Mouse (Mus musculus) heart, embryonic 11.5 days (tissue): ENCODE measurements around the gene 2010111I01Rik. TPM values are rescaled to one million over a fixed set of nuclear protein-coding genes. Genes with fewer than 3 reads are reported as not detected.
"Not testable (repeated sequence)": the region's sequence is repeated elsewhere in the genome, so short reads cannot be mapped to it uniquely, and the experiment has no call there.

Experiments
- ATAC-seq: fragments of 200-750 bp; cut with Nextera tagmentation; replicated peaks from 2 replicates; pipeline ENCODE4 v1.8.0; 2017; ENCODE audit warnings: moderate library complexity; ENCODE audit not compliant: insufficient number of reproducible peaks, low FRiP score, low TSS enrichment
- H3K27ac ChIP-seq: fragments of 300-500 bp; sonication (generic); 2 replicates; pipeline ENCODE4 v1.5.1; 2014; ENCODE audit warnings: mild to moderate bottlenecking, low read depth, low read length
- H3K27me3 ChIP-seq: fragments of 300-500 bp; sonication (generic); 2 replicates; pipeline ENCODE4 v1.6.1; 2014; ENCODE audit warnings: mild to moderate bottlenecking, low read length, mixed read lengths; ENCODE audit not compliant: control insufficient read depth, insufficient read depth
- H3K36me3 ChIP-seq: fragments of 300-500 bp; sonication (generic); 2 replicates; pipeline ENCODE4 v1.6.1; 2014; ENCODE audit warnings: mild to moderate bottlenecking, low read length, moderate library complexity, mixed read lengths; ENCODE audit not compliant: control insufficient read depth, insufficient read depth
- H3K4me1 ChIP-seq: fragments of 300-500 bp; sonication (generic); 2 replicates; pipeline ENCODE4 v1.6.1; 2014; ENCODE audit warnings: low read length; ENCODE audit not compliant: control insufficient read depth, insufficient read depth
- H3K4me2 ChIP-seq: fragments of 300-500 bp; sonication (generic); 2 replicates; pipeline ENCODE4 v1.6.1; 2014; ENCODE audit warnings: mild to moderate bottlenecking, moderate library complexity
- H3K4me3 ChIP-seq: fragments of 300-500 bp; sonication (generic); 2 replicates; pipeline ENCODE4 v1.5.1; 2014; ENCODE audit warnings: low read depth, low read length
- H3K9ac ChIP-seq: fragments of 300-500 bp; sonication (generic); 2 replicates; pipeline ENCODE4 v1.6.1; 2014; ENCODE audit warnings: mild to moderate bottlenecking, low read depth, low read length, moderate library complexity
- H3K9me3 ChIP-seq: fragments of 300-500 bp; sonication (generic); replicated peaks from 2 replicates; pipeline ENCODE4 v1.6.1; 2016; ENCODE audit warnings: low read length; ENCODE audit not compliant: control insufficient read depth
- WGBS: fragments of 180-500 bp; shearing (Covaris S2); extraction: QIAGEN DNeasy Blood & Tissue Kit; methylation state at CpG from one replicate; pipeline ENCODE4 v1.1.7; 2014; ENCODE audit not compliant: insufficient replicate concordance; 5-methylcytosine and 5-hydroxymethylcytosine counted together
- polyA plus RNA-seq: library from polyadenylated mRNA; unstranded; fragments of >200 nt; fragmentation: Nextera tagmentation; extraction: Ambion mirVana; gene quantifications from 2 replicates; pipeline ENCODE4 v1.2.1, GENCODE M21; 2014

Gene 2010111I01Rik
- polyA plus RNA-seq, 1 experiment from 2014 or later, result 58.9 TPM

DNA sequence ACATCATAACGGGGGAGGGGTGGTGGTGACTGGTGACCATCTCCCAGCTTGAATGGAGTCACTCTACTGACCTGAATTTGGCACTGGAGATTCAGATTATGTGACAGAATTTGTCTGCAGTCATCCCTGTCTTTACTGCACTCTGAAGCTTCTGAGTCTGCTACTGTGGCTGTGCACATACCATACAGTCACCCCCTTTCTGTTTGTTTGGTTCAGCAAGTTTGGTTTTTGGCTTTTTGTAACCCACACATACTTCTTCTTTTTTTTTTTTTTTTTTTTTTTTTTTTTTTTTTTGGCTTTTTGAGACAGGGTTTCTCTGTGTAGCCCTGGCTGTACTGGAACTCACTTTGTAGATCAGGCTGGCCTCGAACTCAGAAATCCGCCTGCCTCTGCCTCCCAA lies 35.5 kb upstream of the 2010111I01Rik start:
- H3K9me3 ChIP-seq, ATAC-seq, H3K36me3 ChIP-seq, H3K9ac ChIP-seq, H3K27ac ChIP-seq, H3K4me3 ChIP-seq, H3K4me1 ChIP-seq, H3K4me2 ChIP-seq, H3K27me3 ChIP-seq: not testable (repeated sequence)
- WGBS, result 84% methylated on average over 3 of the region's 3 CpGs

DNA sequence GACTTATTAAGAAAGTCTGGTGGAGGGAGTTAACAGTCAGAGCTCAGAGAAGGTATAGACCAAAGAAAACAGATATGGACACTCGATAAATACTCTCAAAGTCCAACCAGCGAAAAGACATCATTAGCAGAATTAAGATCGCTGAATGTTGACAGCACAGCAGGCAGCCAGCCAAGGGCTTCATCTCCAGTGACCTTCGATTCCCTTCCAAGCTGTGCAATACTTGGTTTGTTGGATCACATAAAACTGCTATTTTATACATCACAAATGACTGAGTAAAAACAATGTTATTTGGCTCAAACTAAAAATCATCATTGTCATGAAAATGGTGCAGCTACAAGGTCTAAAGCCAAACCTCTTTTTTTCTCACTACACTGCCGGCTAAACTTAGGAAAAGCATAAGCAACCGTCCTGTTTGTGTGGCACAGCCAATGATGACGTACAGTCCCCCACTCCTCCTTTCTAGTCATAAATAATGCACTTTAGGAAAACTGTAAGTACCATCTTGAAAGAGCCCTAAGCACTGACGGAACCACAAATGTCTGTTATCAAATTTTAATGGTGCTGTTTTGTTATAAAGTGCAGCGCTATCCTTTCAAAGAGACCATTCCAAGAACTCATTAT lies 34.8 kb upstream of the 2010111I01Rik start:
- no peaks in the 10 kb centered on the region for H3K36me3 ChIP-seq
- 81% methylated on average over 9 of the region's 9 CpGs for WGBS
- H3K4me1 ChIP-seq, result no peaks in the 10 kb centered on the region
- no peak overlapping the region for H3K4me2 ChIP-seq
- H3K9me3 ChIP-seq, result no peaks in the 10 kb centered on the region
- H3K27ac ChIP-seq, result no peak overlapping the region
- H3K4me3 ChIP-seq, result no peak overlapping the region
- no peak overlapping the region for H3K9ac ChIP-seq
- H3K27me3 ChIP-seq, result no peaks in the 10 kb centered on the region
- ATAC-seq, result no peak

DNA sequence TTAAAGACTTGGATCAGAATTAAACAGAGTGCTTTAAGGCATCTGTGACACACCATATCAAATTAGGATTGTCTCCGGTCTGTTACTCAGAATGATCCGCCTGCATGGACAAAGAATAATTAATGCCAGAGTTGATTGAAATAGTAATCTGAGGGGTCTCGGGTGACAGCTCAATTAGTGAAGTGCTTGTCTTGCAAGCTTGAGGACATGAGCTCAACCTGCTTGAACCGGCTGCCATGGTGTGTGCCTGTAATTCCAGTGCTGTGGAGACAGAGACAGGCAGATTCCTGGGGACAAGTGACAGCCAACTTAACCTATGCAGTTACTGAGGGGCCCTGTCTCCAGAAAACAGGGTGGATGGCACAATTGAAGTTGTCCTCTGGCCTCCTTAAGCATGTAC lies 32.2 kb upstream of the 2010111I01Rik start:
- H3K9me3 ChIP-seq, result no peaks in the 10 kb centered on the region
- H3K9ac ChIP-seq, result no peak overlapping the region
- no peaks in the 10 kb centered on the region for H3K4me1 ChIP-seq
- no peak overlapping the region for H3K27ac ChIP-seq
- H3K4me2 ChIP-seq, result no peak overlapping the region
- 81% methylated on average over 4 of the region's 4 CpGs for WGBS
- ATAC-seq, result no peak
- H3K4me3 ChIP-seq, result no peak overlapping the region
- H3K27me3 ChIP-seq, result no peaks in the 10 kb centered on the region
- no peaks in the 10 kb centered on the region for H3K36me3 ChIP-seq

DNA sequence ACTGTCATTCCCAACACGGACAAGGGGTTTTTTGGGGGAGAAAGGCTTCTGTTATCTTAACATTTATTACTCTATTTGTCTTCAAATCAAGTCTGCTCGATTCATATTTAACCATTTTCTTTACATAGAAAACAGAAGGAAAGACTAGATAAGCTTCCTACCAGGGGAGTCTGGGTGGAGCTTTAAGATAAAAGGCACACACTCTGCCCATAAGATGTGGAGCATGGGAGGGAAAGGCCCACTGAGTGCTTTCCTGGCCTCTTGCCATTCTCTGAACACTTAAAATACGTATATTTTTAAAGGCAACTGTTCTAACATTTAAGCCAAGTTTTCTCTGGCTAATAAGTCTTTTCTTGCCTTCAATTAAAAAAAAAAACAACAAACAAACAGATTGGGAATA lies 25.3 kb upstream of the 2010111I01Rik start:
- no peak for ATAC-seq
- 38% methylated on average over 3 of the region's 3 CpGs for WGBS

DNA sequence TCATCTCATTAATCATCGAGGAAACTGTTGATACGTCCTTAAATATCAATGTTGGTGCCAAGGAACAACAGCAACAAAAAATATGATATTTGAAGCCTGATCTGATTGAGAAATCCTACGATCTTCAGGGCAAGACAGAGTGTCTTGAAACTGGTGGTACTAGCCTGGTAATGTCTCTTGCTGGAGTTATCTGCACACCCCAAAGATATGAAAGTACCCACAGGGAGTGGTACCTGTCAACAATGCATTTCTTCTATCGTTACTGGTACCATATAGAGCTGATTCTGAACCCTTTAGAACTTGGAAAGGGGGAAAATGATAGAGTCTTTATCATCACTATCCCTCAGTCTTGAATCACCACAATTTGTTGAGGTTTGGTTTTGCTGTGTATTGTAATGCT lies 24.9 kb upstream of the 2010111I01Rik start:
- H3K27ac ChIP-seq, result 0 out of 2 replicates have a peak overlapping the region, but pooled peaks have one; percentile 22
- WGBS, result 69% methylated on average over 4 of the region's 4 CpGs

More for the DNA sequence above, 25.3 kb upstream of the 2010111I01Rik start:
- H3K4me2 ChIP-seq, result no peak overlapping the region
- 0 out of 2 replicates have a peak, but pooled peaks cover 3% of the 10 kb centered on the region for H3K4me1 ChIP-seq
- no peak overlapping the region for H3K4me3 ChIP-seq
- no peak overlapping the region for H3K9ac ChIP-seq
- no peaks in the 10 kb centered on the region for H3K36me3 ChIP-seq
- no peaks in the 10 kb centered on the region for H3K27me3 ChIP-seq
- H3K9me3 ChIP-seq, result no peaks in the 10 kb centered on the region
- H3K27ac ChIP-seq, result 0 out of 2 replicates have a peak overlapping the region, but pooled peaks have one; percentile 15

DNA sequence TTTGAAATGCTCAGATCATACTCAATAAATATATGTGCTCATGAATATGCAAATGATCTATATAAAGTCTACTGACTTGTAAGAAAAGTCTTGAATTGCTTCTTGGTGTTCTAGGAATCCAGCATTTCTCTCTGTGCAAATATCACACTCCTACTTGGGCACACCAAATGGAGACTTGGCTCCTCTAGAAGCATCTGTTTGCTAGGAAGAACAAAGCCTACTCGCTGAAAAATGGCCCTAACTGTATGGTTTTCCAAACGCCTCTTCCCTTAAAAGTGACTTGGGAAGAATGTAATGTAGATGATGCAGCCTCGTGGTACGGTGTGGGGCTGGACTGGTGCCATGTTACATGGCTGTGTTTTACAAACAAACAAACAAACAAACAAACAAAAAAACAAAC lies 24.0 kb upstream of the 2010111I01Rik start:
- H3K27me3 ChIP-seq, result no peaks in the 10 kb centered on the region
- 0 out of 2 replicates have a peak, but pooled peaks cover 8% of the 10 kb centered on the region for H3K4me1 ChIP-seq
- H3K27ac ChIP-seq, result no peak overlapping the region
- no peaks in the 10 kb centered on the region for H3K36me3 ChIP-seq
- no peak overlapping the region for H3K4me2 ChIP-seq
- no peak overlapping the region for H3K9ac ChIP-seq
- H3K4me3 ChIP-seq, result no peak overlapping the region
- 87% methylated on average over 4 of the region's 4 CpGs for WGBS
- no peaks in the 10 kb centered on the region for H3K9me3 ChIP-seq
- no peak for ATAC-seq

More for the DNA sequence above, 24.9 kb upstream of the 2010111I01Rik start:
- Histone ChIP-seq H3K9ac (no peak overlapping the region), H3K36me3 (no peaks in the 10 kb centered on the region), H3K27me3 (no peaks in the 10 kb centered on the region), H3K4me3 (no peak overlapping the region), H3K4me1 (0 out of 2 replicates have a peak, but pooled peaks cover 3% of the 10 kb centered on the region), H3K4me2 (no peak overlapping the region), H3K9me3 (no peaks in the 10 kb centered on the region)
- ATAC-seq, result 0 out of 2 replicates have a peak, but pooled peaks have one; percentile 63

DNA sequence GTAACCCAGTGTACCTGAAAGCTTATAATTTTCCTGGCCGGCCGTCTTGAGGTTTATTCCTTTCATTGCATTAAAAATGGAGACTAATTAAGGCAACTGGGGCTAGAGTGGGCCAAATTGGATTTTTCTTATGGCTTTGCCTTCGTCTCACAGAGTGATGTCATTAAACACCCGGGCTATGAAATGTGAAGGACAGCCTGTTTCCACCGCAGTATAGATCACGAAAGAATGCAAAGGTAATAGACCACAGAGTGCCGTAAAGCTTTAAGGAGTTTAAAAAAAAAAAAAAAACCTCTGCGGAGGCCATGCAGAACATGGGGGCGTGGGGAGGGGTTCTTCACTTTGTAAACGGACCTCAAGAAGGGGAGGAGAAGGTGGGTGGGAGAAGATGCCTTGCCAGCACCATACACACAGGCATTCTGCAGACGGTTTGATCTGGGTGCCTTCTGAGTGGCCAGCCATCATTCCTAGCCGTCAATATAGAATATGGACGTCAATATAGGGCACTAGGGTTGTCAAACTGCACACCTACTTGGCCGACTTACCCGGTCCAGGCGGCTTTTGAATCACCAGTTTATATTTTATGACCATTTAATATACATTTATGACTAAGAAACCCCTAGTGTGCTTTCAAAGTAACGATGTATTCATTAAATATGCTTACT lies 23.2 kb upstream of the 2010111I01Rik start:
- no peak overlapping the region for H3K4me2 ChIP-seq
- no peak for ATAC-seq

DNA sequence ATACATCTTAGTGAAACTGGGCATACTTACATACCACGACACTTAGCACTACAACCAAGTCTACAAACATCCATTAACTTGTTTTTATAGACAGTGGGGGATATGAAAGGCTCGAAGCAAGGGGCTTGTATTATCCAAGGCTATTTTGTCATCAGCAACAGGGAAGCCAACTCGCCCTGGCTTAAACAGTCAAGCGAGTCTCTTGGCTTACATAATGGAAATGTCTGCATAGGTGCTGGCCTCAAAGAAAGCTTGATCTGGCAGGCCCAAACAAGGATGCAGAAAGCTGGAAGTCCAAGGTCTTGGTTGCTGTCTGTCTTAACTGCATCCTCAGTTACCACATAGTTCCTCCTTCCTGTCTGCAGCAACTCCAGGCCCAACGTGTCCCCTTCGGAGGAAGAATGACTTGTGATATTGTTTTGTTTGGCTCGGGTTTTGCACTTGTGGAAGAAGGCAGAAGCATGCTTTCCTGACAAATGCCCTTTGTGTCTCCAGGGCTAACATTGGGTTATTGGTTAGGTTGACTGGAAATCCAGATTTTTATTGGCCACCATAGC lies 21.3 kb upstream of the 2010111I01Rik start:
- Histone ChIP-seq H3K27ac (no peak overlapping the region), H3K9me3 (no peaks in the 10 kb centered on the region), H3K9ac (no peak overlapping the region)

More for the DNA sequence above, 23.2 kb upstream of the 2010111I01Rik start:
- Histone ChIP-seq H3K9ac (no peak overlapping the region), H3K27ac (no peak overlapping the region), H3K9me3 (no peaks in the 10 kb centered on the region), H3K36me3 (no peaks in the 10 kb centered on the region), H3K4me1 (0 out of 2 replicates have a peak, but pooled peaks cover 8% of the 10 kb centered on the region), H3K4me3 (no peak overlapping the region), H3K27me3 (no peaks in the 10 kb centered on the region)
- WGBS, result 84% methylated on average over 17 of the region's 17 CpGs

More for the DNA sequence above, 21.3 kb upstream of the 2010111I01Rik start:
- no peak overlapping the region for H3K4me2 ChIP-seq
- WGBS, result 63% methylated on average over 7 of the region's 7 CpGs
- ATAC-seq, result no peak
- H3K4me1 ChIP-seq, result 0 out of 2 replicates have a peak, but pooled peaks cover 8% of the 10 kb centered on the region
- H3K36me3 ChIP-seq, result no peaks in the 10 kb centered on the region
- H3K27me3 ChIP-seq, result no peaks in the 10 kb centered on the region
- no peak overlapping the region for H3K4me3 ChIP-seq
